Comparison of ENCODE assay signal across 31 mouse cellular contexts in the genomic region with DNA sequence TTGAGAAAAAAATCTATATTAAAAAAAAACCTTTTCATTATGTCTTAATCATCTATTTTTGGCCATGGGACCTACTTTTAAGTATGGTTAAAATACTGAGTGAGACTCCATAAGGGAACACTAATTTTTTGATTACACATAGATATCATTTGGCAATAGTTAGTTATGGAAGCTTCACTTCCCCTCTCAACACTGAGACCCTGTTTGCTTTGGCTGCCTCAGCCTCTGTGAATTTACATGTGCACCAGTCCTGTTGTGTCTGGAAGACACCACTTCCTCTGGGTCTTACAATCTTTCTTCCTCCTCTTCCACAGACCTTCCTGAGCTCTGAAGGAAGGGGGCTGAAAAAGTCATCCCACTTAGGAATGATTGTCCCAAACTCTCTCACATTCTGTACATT. TPM values are rescaled to one million over a fixed set of nuclear protein-coding genes. Genes with fewer than 3 reads are reported as not detected.
"Had no signal": no experiment of that assay in that cellular context is flagged by ENCODE, and none has a peak within 500 bp of the region (broad histone marks: within the 10 kb centered on the region; RNA-seq: fewer than 3 reads in every experiment).

No protein-coding gene starts in this region.

- H3K4me3 ChIP-seq: layer of hippocampus, adult 2 months; left cerebral cortex, adult 2 months; liver, embryonic 13.5 days; megakaryocyte, embryonic 14.5 days; midbrain, embryonic 10.5 days; neural tube, embryonic 12.5 days; neural tube, embryonic 15.5 days had no signal

- H3K9me3 ChIP-seq: liver, embryonic 13.5 days; megakaryocyte, embryonic 14.5 days; midbrain, embryonic 10.5 days; neural tube, embryonic 12.5 days; neural tube, embryonic 15.5 days had no signal

- H3K9ac ChIP-seq: liver, embryonic 13.5 days; neural tube, embryonic 12.5 days; neural tube, embryonic 15.5 days had no signal

- ATAC-seq: intestine, postnatal 0 days had no signal

- H3K27me3 ChIP-seq: liver, embryonic 13.5 days; megakaryocyte, embryonic 14.5 days; neural tube, embryonic 12.5 days; neural tube, embryonic 15.5 days had no signal

- DNase-seq: kidney, adult 2 months; kidney, postnatal 25 days; layer of hippocampus, adult 9-11 months; layer of hippocampus, postnatal 36 days; liver, embryonic 13.5 days; lung, adult 2 months; lung, postnatal 14 days; lung, postnatal 4 days; midbrain, embryonic 14.5 days; retina, postnatal 1 day; right cerebral cortex, postnatal 25 days; thymus, adult 18-20 months; thymus, postnatal 14 days; thymus, postnatal 4 days had no signal

- H3K4me2 ChIP-seq: liver, embryonic 13.5 days; neural tube, embryonic 12.5 days; neural tube, embryonic 15.5 days had no signal

- H3K27ac ChIP-seq: kidney, postnatal 0 days; layer of hippocampus, adult 2 months; left cerebral cortex, adult 2 months; liver, embryonic 13.5 days; midbrain, embryonic 10.5 days; neural tube, embryonic 12.5 days; neural tube, embryonic 15.5 days had no signal

- H3K36me3 ChIP-seq: liver, embryonic 13.5 days; midbrain, embryonic 10.5 days; neural tube, embryonic 12.5 days; neural tube, embryonic 15.5 days had no signal

- H3K4me1 ChIP-seq: liver, embryonic 13.5 days; megakaryocyte, embryonic 14.5 days; midbrain, embryonic 10.5 days; neural tube, embryonic 12.5 days; neural tube, embryonic 15.5 days had no signal

RNA-seq across cellular contexts. Expression of gene Atp6v1g3, which starts 11.1 kb away (rescaled TPM):
- total RNA-seq: layer of hippocampus, adult 2 months; layer of hippocampus, postnatal 36 days; left cerebral cortex, adult 2 months; left cerebral cortex, postnatal 10 days; left cerebral cortex, postnatal 36 days; liver, adult 2 months; midbrain, postnatal 0 days had no signal
- polyA plus RNA-seq: intestine, postnatal 0 days; large intestine, adult 2 months; liver, adult 2 months; liver, embryonic 13.5 days; liver, embryonic 16.5 days; lung, adult 2 months; lung, embryonic 16.5 days; midbrain, embryonic 10.5 days; midbrain, embryonic 14.5 days; midbrain, postnatal 0 days; neural tube, embryonic 12.5 days; neural tube, embryonic 15.5 days; stomach, embryonic 16.5 days; testis, adult 2 months had no signal
